Mouse (Mus musculus): ENCODE results near the gene Tubb3.
"Not testable (repeated sequence)": the region's sequence is repeated elsewhere in the genome, so short reads cannot be mapped to it uniquely, and the experiment has no call there.

The Tubb3 gene

GRCm38 (mm10) chr8:123431616-123432365, 20.6 kb downstream of the Tubb3 start:
- DNase-seq (ENCODE audit: extremely low spot score, low spot score): no peak

- no peak for DNase-seq (ENCODE audit: extremely low spot score, low spot score)
Measured at GRCm38 (mm10) chr8:123432381-123432780, 21.2 kb downstream of the Tubb3 start.

GRCm38 (mm10) chr8:123433241-123433974, 22.2 kb downstream of the Tubb3 start:
- not testable (repeated sequence) for DNase-seq (ENCODE audit: extremely low spot score, low spot score)

- no peak for DNase-seq (ENCODE audit: extremely low spot score, low spot score)
Measured at GRCm38 (mm10) chr8:123441788-123442187, 30.6 kb downstream of the Tubb3 start.

- DNase-seq (ENCODE audit: extremely low spot score, low spot score): no peak
Measured at GRCm38 (mm10) chr8:123442351-123442750, 31.1 kb downstream of the Tubb3 start.

- peak; percentile 93 for DNase-seq (ENCODE audit: extremely low spot score, low spot score)
Measured at GRCm38 (mm10) chr8:123442871-123443575, 31.8 kb downstream of the Tubb3 start.

GRCm38 (mm10) chr8:123443576-123443921, 32.3 kb downstream of the Tubb3 start:
- DNase-seq (ENCODE audit: extremely low spot score, low spot score): no peak

- no peak for DNase-seq (ENCODE audit: extremely low spot score, low spot score)
Measured at GRCm38 (mm10) chr8:123444131-123444530, 32.9 kb downstream of the Tubb3 start.

- no peak for DNase-seq (ENCODE audit: extremely low spot score, low spot score)
Measured at GRCm38 (mm10) chr8:123445981-123446380, 34.8 kb downstream of the Tubb3 start.

- DNase-seq (ENCODE audit: extremely low spot score, low spot score): no peak
Measured at GRCm38 (mm10) chr8:123446799-123447198, 35.6 kb downstream of the Tubb3 start.

GRCm38 (mm10) chr8:123450783-123451182, 39.6 kb downstream of the Tubb3 start:
- DNase-seq (ENCODE audit: extremely low spot score, low spot score): no peak

GRCm38 (mm10) chr8:123451747-123452146, 40.5 kb downstream of the Tubb3 start:
- not testable (repeated sequence) for DNase-seq (ENCODE audit: extremely low spot score, low spot score)

- no peak for DNase-seq (ENCODE audit: extremely low spot score, low spot score)
Measured at GRCm38 (mm10) chr8:123452149-123452548, 40.9 kb downstream of the Tubb3 start.

GRCm38 (mm10) chr8:123453291-123453690, 42.1 kb downstream of the Tubb3 start:
- no peak for DNase-seq (ENCODE audit: extremely low spot score, low spot score)

GRCm38 (mm10) chr8:123453951-123454350, 42.7 kb downstream of the Tubb3 start:
- no peak for DNase-seq (ENCODE audit: extremely low spot score, low spot score)

- no peak for DNase-seq (ENCODE audit: extremely low spot score, low spot score)
Measured at GRCm38 (mm10) chr8:123454559-123454958, 43.3 kb downstream of the Tubb3 start.

GRCm38 (mm10) chr8:123463651-123464050, 52.4 kb downstream of the Tubb3 start:
- no peak for DNase-seq (ENCODE audit: extremely low spot score, low spot score)

GRCm38 (mm10) chr8:123467476-123467875, 56.3 kb downstream of the Tubb3 start:
- no peak for DNase-seq (ENCODE audit: extremely low spot score, low spot score)
